Mouse (Mus musculus) lung, postnatal 4 days (tissue): ENCODE results near the gene Pgpep1.

Experiments
- DNase-seq, 2 experiments: peaks; one replicate each; pipeline ENCODE4 v3.0.0; 2021

Pgpep1 gene

DNA sequence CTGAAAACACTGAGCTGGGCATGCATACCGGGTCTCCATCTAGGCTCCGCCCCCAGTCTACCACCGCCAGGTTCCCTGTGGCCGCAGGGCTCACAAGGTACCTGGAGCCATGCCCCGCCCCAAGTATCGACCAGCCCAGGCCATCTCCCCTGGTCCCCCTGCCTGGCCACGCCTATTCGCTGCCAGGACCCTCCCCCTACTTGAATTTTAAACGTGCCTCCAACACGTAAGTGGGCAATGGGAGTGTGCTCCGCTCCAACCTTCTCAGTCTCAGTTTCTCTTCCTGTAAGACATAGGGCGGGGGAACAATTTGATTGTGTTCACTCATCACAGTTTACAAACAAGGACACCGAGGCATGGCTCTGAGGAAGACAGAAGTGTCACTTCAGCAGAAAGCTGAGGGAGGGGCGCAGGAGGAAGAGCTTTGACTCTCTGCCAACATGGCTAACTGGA, at the start of gene Pgpep1:
Gene Pgpep1 (minus strand): TSS at position 116 of the 453 bp plus-strand sequence.
- peak; percentile 42 to 77 for DNase-seq

DNA sequence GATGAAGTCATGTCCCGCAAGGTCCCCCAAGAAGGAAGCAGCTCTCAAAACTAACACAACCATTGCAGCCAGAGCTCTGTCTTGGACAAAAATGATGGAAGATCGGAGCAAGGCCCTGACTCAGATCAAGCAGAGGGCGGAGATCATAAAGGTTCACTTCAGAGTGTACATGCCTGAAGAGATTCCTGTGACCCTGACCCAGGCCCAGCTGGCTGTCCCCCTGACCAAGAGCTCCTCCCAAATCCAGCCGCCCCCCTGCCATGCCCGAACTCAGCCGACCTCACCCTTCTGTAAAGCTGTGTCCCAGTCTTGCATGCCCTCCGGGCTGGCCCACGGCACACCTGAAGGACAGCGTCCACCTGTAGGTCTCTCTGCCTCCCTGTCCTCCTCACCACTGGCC, 49.6 kb upstream of the Pgpep1 start:
- no peak for DNase-seq

DNA sequence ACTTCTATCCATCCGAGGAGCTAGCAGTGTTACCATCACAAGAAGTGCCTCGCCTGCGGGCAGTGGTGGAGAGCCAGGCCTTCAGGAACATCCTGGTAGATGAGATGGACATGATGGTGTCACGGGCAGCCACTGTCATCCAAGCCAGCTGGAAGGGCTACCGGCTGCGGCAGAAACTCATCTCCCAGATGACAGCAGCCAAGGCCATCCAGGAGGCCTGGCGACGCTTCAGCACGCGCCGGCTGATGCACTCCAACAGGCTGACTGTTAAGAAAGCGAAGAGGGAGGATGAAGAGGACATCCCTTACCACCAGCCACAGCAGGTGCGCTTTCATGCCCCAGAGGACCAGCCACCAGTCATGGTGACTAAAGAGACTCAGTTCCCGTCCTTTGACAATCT, 48.1 kb upstream of the Pgpep1 start:
- no peak for DNase-seq

DNA sequence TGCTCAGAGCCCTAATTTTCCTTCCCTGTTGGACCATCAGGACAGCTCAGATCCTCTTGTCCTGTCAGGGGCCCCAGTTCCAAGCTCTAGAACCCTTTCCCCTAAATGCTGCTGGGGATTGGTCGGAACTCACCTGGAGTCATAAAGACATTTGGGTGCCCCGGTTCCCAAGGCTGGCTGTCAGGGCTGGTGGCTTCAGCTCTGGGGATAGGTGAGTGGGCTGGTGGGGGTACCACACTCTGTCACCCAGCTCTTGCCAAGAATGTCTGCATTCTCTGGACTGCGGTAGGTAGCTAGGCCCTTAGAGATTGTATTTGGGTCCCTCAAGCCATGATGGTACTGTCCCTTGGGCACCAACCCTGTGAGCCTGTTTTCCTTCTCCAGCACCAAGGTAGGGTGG, 43.1 kb upstream of the Pgpep1 start, which contains the start of gene Iqcn:
Gene Iqcn (plus strand): TSS at position 171 of the 400 bp plus-strand sequence.
- DNase-seq = no peak

DNA sequence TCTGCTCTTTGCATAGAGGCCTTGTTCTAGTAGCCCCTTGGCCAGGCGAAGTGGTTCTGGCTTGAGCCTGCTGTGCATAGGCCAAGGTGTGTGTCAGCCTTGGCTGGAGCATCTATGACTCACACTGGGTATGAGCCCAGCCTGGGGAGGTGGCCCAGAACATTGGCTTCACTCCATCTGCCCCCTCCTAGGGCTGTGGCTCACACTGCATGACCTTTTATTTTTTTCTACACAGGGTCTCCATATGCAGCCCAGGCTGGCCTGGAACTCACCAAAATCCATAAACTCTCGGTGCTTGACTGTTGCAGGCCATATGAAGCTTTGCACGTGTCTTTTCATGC, 42.6 kb upstream of the Pgpep1 start:
- peak; percentile 58 to 72 for DNase-seq

DNA sequence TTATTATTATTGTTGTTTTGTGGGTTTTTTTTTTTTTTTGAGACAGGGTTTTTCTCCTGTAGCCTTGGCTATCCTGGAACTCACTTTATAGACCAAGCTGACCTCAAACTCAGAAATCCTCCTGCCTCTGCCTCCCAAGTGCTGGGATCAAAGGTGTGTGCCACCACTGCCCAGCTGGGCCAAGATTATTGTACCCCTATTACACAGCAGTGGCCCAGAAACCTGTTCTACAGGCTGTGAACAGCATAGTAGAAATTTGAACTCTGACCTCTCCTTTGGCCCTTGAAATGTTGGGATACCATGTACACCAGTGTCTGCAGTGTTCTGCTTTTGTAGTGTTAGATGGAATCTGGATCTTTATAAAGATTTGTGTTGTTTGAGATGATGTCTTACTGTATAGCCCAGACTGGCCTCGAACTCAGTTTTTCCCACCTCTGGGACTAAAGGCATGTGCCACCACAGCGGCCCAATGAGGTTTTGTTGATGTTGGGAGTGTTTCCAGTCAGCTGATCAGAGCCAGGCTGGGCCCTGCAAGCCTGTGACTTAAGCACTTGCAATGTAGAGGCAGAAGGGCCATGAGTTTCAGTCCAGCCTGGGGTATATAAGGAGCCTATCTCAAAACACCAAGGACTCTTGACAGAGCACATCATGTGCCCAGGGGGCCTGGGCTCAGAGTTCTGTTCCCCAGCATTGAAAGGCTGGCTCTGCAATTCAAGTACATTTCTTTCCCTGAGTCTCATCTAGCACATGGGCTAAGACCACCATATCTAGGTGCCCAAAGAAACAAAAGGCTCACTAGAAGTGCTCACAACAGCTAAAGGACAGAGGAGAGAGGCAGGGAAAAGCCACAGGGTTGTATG, 42.0 kb upstream of the Pgpep1 start:
- DNase-seq = no peak

DNA sequence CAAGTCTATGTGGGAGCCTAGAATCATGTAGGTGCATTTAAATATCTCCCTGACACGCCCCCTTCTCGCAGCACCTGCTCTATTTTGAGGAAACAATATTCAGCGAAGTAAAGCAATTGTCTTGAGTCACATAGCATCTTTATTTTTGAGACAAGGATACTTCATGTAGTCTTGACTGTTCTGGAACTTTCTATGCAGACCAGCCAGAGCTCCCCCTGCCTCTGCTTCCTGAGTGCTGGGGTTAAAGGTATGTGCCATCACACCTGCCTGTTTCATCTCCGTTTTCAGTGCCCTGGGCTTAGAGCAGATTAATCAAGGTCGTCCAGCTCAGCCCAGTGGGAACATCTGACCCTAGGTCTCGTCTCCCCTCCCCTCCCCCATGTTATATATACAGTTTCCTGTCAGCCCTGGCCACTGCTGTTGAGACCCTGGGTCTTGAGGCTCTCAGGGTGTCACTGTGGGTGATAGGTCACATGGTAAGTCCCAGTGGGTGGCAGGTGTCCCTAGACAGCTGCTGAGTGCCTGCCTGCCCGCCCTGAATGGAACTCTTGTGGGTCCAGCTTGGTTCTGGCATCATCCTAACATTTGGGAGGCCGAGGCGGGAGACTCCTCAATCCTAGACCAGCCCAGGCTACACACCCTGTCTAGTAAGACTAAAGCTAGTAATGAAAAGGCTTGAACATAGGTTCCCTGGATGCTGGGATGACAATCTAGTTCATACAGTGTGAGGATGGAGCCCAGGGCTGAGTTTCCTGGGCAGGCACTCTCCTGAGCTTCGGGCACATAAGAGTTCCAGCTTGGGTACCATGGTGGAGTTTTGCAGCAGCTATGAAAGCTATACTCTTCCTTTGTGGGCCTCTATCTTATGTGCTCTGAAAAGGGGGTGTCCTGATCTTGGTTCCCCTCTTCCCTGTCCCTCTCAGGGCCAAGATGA, 41.1 kb upstream of the Pgpep1 start:
- DNase-seq = no peak

DNA sequence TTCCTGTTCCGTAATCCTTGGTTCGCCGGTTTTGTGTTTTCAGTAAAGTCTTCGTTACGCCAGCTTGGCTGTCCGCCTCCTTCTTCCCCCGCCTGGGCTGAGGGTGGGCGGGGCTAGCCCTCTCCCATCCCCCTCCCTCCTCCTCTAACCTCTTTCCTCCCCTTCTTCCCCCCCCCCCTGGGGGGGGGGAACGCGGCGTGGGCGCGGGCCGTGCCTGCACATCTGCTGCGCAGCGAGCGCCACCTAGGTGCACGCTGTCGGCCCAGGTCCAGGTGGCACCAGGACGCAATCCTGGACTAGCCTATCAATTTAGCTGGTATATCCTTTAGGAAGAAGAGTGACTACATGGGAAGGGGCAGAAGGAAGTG, 40.4 kb upstream of the Pgpep1 start:
- peak; percentile 93 to 94 for DNase-seq

DNA sequence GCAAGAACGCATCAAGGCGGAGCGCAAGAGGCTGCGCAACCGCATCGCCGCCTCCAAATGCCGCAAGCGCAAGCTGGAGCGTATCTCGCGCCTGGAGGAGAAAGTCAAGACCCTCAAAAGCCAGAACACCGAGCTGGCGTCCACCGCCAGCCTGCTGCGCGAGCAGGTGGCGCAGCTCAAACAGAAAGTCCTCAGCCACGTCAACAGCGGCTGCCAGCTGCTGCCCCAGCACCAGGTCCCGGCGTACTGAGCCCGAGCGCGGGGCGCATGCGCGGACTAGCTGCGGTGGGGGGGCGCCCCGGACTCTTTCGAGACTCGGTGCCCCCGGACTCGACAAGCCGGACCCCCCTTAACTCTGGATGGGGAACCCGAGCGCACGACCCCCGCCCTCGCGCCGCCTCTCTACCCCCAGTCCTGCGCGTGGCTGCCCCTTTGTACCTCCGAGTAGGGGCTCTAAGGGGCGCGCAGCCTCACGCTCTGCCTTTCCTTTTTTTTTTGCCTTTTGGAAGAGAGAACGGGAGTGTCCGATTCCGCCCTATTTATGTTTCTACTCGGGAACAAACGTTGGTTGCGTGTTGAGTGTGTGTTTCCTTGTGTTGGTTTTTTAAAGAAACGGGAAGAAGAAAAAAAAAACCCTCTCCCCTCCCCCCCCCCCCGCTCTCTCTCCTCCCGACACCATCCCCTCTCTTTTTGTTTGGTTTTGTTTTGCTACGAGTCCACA, 39.8 kb upstream of the Pgpep1 start:
- DNase-seq = peak; percentile 85 to 92

DNA sequence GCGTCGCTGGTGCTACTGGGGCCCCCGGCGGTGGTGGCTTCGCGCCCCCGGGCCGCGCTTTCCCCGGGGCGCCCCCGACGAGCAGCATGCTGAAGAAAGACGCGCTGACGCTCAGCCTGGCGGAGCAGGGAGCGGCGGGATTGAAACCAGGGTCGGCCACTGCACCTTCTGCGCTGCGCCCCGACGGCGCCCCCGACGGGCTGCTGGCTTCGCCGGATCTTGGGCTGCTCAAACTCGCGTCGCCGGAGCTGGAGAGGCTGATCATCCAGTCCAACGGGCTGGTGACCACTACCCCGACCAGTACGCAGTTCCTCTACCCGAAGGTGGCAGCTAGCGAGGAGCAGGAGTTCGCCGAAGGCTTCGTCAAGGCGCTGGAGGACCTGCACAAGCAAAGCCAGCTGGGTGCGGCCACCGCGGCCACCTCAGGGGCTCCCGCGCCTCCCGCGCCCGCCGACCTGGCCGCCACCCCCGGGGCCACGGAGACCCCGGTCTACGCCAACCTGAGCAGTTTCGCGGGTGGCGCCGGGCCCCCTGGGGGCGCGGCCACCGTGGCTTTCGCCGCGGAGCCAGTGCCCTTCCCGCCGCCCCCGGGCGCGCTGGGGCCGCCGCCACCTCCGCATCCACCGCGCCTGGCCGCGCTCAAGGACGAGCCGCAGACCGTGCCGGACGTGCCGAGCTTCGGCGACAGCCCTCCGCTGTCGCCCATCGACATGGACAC, 39.1 kb upstream of the Pgpep1 start:
- DNase-seq = no peak

DNA sequence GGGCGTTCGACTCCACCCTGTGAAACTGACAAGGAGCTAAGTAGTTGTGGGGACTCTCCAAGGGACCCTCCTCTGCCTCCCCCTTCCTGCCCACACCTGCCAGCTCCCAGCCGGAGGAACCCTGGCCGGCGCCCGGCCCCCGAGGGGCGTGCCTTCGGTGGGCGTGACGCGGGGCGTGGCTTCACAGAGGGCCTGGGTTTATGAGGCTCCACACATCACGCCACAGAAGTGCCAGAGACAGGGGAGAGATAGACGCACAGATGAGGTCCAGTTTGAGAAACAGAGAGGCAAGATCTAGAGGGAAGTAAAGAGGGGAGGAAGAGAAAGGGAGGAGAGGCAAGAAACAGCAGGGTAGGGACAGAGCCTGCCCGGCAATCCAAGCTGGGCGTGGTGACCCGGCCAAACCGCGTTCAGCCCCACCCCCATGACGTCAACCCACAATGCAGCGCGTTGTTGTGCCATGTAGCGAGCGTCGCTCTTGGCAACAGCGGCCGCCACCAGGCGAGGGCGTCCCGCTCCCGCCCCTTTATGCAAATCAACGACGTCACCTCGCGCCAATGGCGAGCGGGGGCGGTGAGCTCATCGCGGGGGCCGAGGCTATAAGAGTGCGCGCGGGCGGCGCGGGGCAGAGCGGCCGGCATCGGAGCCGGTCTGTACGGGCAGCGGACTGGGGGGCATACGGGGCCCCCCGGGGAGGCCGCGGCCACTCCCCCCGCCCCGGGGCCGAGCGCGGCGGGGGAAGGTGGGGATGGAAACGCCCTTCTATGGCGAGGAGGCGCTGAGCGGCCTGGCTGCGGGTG, 38.3 kb upstream of the Pgpep1 start, which contains the start of gene Jund:
Gene Jund (plus strand): TSS at position 640 of the 800 bp plus-strand sequence.
- DNase-seq = peak; percentile 99 to 100

DNA sequence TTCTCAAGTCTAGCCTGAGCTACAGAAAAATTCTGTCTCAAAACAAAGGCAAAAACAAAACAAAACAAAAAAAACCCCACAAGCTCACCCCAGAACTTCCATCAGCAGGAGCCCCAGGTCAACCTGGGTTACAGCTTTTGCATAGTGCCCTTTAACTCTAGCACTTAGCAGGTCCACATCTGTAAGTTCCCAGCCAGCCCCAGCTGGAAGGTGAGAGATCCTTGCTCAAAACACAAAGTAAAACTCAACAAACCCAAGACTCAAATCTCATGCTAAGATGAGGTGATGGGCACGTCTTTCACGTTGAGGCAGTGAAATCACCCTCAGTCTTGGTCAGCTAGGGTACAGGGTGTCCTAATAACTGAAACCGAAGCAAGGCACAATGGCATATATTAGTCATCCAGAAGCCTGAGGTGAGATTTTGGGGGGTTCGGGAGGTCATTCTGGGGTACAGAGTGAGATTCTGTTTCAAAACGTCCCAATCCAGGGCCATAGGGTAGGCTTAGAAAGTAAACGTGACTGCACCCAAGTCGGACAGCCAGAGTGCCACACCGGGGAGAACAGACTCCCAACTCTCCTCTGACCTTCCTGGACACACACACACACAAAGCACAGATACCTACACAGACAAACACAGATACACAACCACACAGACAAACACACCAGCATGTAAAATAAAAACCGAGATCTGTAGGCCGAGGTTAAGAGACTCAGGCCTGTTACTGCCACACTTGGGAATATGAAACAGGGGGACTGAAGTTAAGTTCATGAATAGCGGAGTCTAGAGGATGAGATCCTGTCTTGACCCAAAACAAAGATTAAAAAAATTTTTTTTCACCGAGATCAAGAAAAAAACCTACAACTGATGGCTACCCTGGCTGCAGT, 37.4 kb upstream of the Pgpep1 start:
- no peak for DNase-seq

DNA sequence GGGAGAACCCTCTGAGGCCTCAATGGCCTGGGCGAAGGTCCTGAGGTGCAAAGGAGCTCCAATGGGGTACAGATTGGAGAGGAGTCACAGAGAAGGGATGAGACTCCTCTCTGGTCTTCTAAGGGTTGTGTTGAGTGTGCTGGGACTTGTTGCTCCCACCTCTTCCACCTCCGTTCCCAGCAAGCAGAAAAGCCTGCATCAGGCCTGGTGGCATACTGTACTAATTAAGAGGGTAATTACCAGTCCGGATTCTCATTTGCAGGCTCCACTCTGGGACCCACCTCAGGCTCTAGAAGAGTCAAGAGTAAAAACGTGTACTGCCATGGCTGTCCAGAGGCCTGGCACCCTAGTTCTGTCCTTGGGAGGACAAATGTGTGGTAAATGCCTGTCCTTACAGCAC, 36.8 kb upstream of the Pgpep1 start:
- no peak for DNase-seq

DNA sequence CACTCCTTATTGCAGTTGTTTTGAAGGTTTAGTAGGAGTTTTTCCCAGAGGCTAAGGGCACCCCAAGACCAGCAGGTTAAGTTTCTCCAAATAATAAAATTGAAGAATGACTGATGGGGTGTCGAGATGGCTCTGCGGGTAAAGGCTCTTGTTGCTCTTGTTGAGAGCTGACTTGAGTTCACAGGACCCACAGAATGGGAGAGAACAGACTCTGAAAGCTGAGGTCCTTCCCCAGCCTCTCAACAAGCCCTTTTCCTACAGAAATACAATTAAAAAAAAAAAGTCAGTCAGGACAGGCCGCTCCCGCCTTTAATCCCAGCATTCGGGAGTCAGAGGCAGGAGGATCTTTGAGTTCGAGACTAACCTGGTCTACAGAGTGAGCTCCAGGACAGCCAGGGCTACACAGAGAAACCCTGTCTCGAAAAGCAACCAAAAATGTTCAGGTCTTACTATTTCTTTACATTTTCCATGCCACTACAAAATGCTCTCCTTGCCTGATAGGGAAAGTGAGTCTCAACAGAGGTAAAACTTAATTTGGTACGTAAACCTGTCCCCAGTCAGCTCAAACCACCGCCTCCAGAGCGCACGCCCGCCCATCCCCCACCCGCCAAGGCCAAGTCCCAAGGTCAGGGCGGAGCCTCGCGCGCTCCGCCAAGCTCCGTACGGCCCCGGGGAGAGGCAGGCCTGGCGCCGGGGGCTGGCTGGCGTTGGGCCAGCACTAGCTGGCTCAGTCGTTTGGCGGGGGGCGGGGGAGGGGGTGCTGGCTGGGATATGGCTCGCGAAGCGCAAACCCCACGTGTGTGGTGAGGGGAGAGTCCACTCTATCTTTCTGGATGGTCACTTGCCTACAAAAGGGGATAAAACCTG, 36.1 kb upstream of the Pgpep1 start:
- peak; percentile 83 to 90 for DNase-seq

DNA sequence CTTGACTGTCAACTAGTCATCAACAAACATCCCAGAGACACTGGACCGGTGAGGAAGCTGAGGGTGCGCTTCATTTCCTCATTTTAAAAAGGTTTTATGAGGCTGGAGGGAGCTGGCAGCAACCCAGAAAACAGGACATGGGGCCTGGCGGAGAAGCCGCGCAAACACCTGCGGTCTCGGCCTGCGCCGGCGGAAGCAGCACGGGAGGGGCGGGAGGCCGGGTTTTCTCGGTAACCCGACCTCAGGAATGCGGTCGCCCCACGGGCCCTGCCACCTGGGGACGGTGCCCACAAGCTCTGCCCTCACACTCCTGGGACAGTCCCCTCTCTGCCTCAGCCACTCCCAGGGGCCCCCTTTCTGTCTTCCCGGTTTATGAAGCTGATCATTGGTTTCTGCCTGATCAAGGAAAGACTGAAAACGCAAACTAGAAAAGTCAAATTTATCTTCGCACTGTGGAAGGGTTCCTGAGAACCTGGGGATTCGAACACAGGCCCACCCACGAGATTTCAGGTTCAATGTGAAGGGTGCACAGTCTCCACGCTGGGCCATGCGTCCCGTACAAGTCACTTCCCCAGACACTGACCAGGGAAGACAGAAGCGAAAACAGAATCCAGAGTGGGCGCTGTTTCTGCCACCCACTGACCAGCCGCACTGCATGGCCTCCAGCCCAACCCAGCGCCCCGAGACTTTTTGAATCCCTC, 35.3 kb upstream of the Pgpep1 start:
- peak; percentile 82 to 89 for DNase-seq

DNA sequence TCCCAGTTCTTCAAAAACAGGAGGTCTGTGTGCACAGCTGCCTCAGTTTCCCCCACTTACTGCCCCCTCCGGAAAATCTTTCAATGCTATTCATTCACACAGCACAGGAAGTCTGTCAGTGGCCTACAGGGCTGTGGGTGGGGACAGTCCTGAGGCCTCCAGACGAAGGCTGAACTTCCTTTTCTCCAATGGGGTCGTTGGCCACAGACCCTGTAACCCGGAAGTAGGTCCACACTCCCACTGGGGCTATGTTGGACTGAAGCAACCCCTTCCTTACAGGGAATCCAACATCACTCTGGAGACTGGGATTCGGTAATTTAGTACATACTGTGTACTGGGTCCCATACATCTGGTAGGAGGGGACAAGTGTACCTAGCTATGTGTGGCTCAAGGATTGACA, 33.4 kb upstream of the Pgpep1 start:
- DNase-seq = no peak

DNA sequence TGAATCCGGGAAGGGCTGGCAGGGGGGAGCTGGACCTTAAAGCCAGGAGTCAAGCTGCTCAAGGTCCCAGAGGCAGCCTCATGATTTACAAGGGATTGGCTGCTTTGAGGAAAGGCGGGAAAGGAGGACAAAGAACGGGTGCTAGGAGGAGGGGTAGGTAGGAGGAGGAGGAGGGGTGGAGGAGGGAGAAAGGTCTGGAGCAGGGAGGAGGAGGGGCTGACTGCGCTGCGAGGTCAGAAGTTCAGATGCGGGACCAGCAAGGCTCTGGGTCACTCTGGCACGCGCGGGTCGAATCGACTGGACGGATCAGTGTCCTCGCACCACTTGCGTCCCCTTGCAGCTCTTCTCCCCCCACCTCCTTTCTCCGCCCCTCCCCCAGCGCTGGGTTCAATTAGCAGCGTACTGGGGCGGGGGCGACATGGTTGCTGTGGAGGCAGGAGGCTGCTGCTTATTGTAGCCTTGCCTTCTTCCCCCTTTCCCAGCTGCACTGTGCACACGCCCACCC, 31.6 kb upstream of the Pgpep1 start:
- DNase-seq = no peak

DNA sequence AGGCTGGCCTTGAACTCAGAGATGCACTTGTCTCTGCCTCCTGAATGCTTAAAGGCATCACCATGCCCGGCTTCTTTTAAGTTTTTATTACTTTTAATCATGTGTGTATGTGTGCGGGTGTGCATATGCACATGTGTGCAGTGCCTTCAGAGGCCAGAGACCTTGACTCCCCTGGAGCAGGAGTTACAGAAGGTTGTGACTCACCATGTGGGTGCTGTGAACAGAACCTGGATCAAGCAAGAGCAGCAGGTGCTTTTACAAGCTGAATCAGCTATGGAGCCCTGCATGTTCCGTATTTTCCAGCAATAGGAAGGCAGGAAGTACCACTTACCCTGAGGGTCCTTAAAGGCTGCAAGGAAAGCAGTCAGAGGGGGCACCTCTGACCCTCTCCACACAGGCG, 31.0 kb upstream of the Pgpep1 start:
- DNase-seq = no peak
